Mouse (Mus musculus) left cerebral cortex, postnatal 36 days (tissue): ENCODE measurements at regions not wholly inside any gene's neighbourhood (a gene's known extent, or its start where the extent isn't known, plus 50 kb on each side); places are given as distances from the start of the nearest gene placed in this dataset.
A peak's percentile ranks its signal among the peaks of the same experiment; 100 is the strongest.

ENCODE experiments used
- DNase-seq, 2 experiments: peaks; one replicate each; pipeline ENCODE4 v3.0.0; 2021 to 2022; ENCODE audit warnings: low spot score in 2 of 2, mixed read lengths in 1 of 2
- intact Hi-C: fragments of 180-260 bp; cut with DNase I; formaldehyde crosslinking; loops from one replicate; pipeline ENCODE4 v1.15.1; 2025

- intact Hi-C loops = no loop called here
- DNase-seq = no peak
These were observed 63.0 kb upstream of the Ube2e3 start for GRCm38 (mm10) chr2:78804931-78805330.

DNA sequence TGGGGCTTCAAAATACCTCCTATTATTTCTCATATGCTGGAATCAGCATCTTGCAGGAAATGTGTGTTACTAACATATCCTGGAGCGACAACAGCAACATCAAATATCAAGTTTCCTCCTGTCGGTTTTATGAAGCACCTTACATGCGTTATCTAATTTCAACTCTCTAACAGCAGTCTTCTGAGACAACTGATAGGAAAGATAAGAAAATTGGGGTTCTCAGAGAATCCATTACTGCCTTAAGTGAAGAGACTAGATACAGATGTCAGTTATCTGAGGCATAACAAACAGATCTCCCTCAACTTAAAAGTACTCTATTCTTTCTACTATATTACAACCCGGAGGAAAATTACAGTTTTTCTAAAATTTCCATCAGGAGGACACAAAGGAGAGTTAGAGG is 64.4 kb upstream of the Ube2e3 start:
- DNase-seq = no peak
- intact Hi-C loops = no loop called here

DNA sequence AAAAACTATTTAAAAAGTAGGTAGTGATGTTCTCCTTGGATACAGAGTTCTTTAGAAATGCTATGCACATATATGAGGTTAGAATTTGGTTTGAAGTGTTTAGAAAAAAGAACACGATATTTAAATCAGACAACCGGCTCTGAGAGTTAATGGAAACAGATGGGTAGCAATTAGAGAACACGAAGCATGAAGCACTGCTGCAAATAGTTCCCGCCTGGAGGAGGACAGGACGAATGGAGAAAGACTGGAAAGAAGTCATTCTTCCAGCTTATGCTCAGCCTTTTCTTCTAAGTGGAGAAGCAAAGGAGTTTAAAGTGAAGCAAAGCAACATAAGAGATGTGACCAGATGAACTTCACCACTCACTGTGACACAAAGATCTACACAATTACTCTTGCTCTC is 72.5 kb upstream of the Ube2e3 start:
- intact Hi-C loops = no loop called here
- no peak for DNase-seq

- no peak for DNase-seq
- intact Hi-C loops = no loop called here
These were observed 73.2 kb upstream of the Ube2e3 start for GRCm38 (mm10) chr2:78794734-78795133.

DNA sequence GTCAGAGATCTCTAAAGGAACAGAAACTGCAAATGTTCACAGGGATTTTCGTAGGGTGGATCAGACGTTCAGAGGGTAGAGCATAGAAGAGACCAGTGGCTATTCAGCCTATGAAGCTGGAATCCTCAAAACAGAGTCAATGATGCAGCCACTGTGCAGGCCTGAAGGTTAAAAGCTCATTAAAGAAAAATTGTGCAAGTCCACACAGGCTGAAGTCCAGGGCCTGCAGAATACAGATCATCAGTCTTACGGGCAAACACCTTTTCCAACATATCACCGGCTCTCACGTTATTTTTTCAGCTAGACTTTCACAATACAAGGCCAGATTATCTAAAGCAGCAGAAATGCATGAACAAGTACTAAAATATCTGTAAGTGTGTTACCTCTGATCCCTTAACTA is 78.8 kb upstream of the Ube2e3 start:
- intact Hi-C loops = no loop called here
- DNase-seq = no peak

DNA sequence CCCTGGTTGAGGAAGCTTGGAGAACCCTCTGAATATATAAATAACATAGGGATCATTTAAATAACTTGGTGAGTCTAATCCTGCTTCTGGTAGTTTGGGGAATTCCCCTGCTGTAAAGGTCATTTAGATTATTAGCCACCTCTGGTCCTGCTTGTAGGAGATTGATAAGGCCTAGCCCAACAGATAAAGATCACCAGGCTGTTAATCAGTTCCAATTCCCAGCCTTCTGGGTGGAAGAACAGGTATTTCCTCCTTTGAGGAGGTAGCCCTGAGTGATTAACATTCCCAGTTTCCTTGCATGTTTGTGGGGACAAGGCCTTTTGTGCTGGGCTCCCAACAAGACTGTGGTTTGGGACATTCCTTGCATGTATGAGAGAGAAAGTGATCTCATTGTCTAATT is 79.7 kb upstream of the Ube2e3 start:
- intact Hi-C loops = no loop called here

DNA sequence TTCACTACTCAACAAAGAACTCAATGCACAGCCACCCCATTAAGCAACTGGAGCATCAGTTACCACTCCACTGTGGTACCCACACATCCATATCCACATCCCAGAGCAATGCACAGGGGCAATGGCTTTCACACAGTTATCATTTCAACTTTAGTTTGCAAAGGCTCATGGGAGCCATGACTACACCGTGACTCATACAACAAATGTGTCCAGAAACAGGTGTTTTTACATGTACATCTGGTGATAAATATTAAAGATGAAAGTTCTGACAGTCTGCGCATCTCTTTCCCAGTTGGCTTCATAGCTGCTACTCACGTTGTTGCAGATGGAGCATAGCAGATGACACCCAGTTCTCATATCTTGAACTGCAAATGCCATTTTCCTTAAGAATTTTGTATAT is 88.0 kb upstream of the Ube2e3 start:
- intact Hi-C loops = no loop called here
- no peak for DNase-seq

More for the DNA sequence above, 79.7 kb upstream of the Ube2e3 start:
- DNase-seq = no peak

GRCm38 (mm10) chr2:78777589-78777988 is 90.3 kb upstream of the Ube2e3 start:
- intact Hi-C loops = no loop called here
- DNase-seq = no peak

DNA sequence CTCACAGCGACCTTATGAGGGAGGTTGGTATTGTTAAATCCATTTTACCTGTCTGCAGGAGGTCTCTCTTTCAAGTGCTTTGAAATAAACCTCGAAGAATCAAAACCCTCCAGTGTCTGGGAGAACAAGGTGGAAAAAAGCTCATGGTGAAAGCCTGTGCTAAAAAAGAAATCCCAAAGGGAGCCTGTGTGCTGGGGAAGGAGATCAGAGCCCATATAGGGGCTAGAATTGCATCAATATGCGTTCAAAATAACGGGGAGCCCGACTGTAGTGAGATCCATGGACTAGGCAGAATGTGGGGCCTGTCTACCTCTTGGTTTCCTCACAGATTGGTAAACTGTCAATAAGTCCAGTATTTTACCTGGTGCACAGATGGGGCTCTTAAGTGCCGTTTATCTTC is 113.6 kb upstream of the Ube2e3 start:
- intact Hi-C loops = no loop called here
- DNase-seq = no peak

GRCm38 (mm10) chr2:78753918-78754317 is 114.0 kb upstream of the Ube2e3 start:
- DNase-seq = no peak
- intact Hi-C loops = no loop called here

GRCm38 (mm10) chr2:78730161-78730560 is 137.8 kb upstream of the Ube2e3 start:
- DNase-seq = no peak
- intact Hi-C loops = no loop called here

DNA sequence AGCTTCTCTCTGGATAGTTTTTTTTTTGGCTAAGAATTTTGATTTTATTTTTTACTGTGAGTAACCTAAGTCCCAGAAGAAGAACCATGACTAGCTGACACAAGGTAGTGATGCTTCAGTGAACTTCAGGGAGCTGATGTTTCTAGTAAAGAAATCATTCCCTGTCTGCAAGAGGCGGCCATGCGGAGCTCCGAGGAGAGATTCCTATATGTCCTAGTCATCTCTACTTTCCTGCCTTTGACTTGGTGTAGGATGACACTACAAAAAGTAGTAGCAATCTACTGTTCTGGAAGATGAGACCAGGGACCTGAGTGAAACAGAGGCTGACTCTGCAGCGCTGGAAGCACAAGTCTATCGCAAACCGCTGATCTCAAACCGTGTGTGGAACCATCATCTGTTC is 141.9 kb upstream of the Ube2e3 start:
- DNase-seq = no peak
- intact Hi-C loops = no loop called here

DNA sequence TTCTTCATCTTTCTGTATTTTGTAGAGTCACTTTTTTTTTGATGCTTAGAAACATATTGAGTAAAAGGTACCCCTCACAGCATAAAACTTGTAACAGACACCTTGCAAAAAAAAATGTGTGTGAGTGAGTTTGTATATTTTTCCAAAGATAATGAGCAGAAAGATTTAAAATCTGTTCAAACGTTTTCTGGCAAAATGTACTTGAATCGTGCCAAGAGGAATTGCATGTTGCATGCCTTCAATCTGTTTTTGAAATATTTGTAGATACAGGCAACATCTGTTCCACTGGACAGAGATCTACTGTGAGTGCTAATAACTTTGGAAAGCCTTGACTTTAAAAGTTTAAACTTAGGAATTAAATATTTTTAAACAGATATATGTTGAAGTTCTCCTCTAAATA is 143.5 kb upstream of the Ube2e3 start:
- no peak for DNase-seq

GRCm38 (mm10) chr2:78723423-78723822 is 144.5 kb upstream of the Ube2e3 start:
- intact Hi-C loops = no loop called here
- peak; percentile 19 to 23 for DNase-seq

More for the DNA sequence above, 143.5 kb upstream of the Ube2e3 start:
- intact Hi-C loops = no loop called here

- peak in 1 of 2 experiments; percentile 14 for DNase-seq
These were observed 145.2 kb upstream of the Ube2e3 start for GRCm38 (mm10) chr2:78722739-78723138.

DNA sequence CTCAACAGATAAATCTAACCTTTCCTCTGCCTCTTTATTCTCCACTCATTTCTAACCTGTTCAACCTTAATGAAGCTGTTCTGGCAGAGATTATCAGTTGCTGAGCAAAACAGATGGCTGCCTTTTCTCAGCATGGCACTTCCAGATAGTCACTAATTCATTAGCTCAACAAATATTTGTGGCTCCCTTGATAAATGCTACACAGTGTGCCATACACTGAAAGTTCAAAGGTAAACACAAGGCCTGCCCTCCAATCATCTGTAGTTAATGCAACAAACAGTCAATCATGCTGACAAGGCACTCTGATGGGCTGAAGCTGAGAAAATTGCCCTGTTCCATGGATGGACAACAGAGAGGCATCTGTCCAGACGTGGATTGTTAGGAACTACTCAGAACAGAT is 149.4 kb upstream of the Ube2e3 start:
- no peak for DNase-seq
- intact Hi-C loops = no loop called here

More at GRCm38 (mm10) chr2:78722739-78723138, 145.2 kb upstream of the Ube2e3 start:
- intact Hi-C loops = no loop called here

- DNase-seq = no peak
- intact Hi-C loops = no loop called here
These were observed 151.6 kb upstream of the Ube2e3 start for GRCm38 (mm10) chr2:78716157-78716798.

GRCm38 (mm10) chr2:78694851-78695250 is 173.1 kb upstream of the Ube2e3 start:
- no peak for DNase-seq
- intact Hi-C loops = no loop called here

DNA sequence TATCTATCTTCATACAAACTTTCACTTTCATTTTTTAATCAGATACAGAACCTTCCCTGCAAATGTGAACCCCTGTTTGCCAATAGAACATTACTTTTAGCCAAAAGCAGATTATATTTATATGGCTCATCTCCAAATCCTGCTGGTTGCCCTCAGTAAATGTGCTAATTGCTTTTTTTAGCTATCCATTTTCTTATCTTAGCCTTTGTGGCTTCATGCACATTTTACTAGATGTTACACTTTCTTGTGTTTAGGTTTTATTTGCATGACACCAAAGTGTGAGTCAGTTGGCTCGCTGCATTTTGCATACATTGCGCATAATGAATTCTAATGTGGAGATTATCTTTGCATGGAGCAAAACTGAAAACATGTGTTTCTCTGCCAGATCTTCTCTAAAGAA is 211.3 kb upstream of the Ube2e3 start:
- DNase-seq = peak in 1 of 2 experiments; percentile 13

DNA sequence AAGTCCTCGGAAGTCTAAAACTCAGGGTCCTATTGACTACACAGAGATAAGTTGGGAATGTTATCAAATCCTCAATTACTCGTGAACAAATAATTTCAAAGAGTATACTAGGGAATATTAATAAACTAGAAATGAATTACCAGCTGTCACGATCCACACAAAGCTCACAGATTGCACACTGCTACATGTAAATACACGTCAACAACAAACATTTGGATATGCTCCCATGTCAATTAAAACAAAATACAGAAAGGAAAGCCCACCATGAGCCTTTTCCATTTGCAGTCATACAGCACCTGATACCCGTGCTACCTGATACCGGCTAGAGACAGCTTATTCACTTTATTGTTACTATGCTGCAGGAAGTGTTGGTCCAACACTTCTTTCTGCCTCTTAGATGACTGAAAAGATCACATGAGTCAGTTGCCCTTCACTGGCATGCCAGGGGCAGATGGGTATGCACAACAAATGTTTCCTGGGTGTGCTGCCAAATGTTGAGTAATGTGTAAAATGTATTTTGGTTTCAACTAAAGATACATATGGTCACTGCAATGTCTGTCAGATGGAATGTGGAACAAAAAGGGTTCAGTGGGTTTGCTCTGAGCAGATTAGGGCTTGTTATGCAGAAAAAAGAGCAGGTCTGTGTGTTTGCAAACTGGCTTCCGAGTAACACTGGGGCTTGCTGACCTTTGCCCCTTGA is 212.6 kb upstream of the Ube2e3 start:
- intact Hi-C loops = no loop called here
- DNase-seq = peak; percentile 24 to 26

More for the DNA sequence above, 211.3 kb upstream of the Ube2e3 start:
- intact Hi-C loops = no loop called here

DNA sequence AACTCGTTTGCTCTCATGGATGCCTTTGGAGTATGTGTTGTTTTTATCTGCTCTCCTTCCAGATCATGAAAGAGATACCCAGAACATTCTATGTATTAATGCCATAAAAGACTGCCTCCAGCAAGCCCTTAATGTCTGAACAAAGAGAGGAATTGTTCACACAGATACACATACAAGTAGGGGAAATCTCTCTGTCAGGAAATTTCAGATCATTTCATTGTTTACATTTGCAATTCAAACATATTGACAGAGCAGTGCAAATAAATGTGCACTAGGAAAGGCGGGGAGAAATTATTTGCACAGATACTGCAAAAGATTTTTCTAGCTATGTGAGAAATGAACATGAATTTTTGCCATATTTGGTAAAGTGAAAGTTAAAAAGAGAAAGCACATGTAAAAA is 216.4 kb upstream of the Ube2e3 start:
- intact Hi-C loops = no loop called here
- DNase-seq = no peak
